Mouse (Mus musculus) B cell, adult (primary cell): ENCODE measurements around the gene Fbxw15. TPM values are rescaled to one million over a fixed set of nuclear protein-coding genes. Genes with fewer than 3 reads are reported as not detected.

ENCODE experiments used
- total RNA-seq: library from RNA; stranded (reverse); gene quantifications from 4 replicates; pipeline ENCODE4 v1.2.4, GENCODE M21; 2023; ENCODE audit not compliant: inconsistent age

Fbxw15 gene
- not detected in 4 replicates for total RNA-seq

DNA sequence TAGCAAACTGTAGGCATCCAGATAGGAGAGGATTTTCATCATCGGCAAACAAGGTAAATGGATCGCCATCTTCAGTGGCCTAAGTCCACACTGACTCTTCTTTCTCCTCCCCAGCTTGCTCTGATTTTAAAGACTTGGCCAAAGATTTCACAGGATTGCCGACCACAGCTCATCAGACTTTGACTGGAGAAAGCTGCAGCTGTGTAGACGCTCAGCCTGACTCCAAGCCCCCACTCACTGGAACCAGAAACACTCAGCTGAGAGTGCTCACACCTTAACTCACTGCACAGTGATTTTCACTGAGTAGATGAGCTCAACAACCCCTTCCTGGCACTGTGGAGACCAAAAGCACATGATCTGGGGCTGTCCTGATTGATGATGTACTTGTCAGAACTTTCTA, at the start of gene Fbxw15:
Fbxw15 (minus strand) TSS at position 101 of the 400 bp plus-strand sequence.

Other genes with a start within 250 kb of the Fbxw15 start
- not detected in 4 replicates for gene Fbxw28, start 228.6 kb downstream of the Fbxw15 start, total RNA-seq
- not detected in 4 replicates for gene Fbxw22, start 164.0 kb downstream of the Fbxw15 start, total RNA-seq
- not detected in 4 replicates for gene Fbxw16, start 119.1 kb downstream of the Fbxw15 start, total RNA-seq
- gene Fbxw19, start 72.4 kb downstream of the Fbxw15 start, total RNA-seq, result not detected in 4 replicates
- gene Fbxw24, start 57.8 kb upstream of the Fbxw15 start, total RNA-seq, result not detected in 4 replicates
- gene Fbxw25, start 96.4 kb upstream of the Fbxw15 start, total RNA-seq, result not detected in 4 replicates
- gene Fbxw18, start 134.4 kb upstream of the Fbxw15 start, total RNA-seq, result not detected in 4 replicates
- gene Fbxw26, start 177.8 kb upstream of the Fbxw15 start, total RNA-seq, result not detected in 4 replicates
- gene Fbxw27, start 222.4 kb upstream of the Fbxw15 start, total RNA-seq, result not detected in 4 replicates
- gene Spink8, start 244.0 kb upstream of the Fbxw15 start, total RNA-seq, result not detected in 4 replicates